Mouse (Mus musculus): ENCODE measurements around the gene Tmem233. TPM values are rescaled to one million over a fixed set of nuclear protein-coding genes. Genes with fewer than 3 reads are reported as not detected.

The Tmem233 gene
- polyA plus RNA-seq, 1 experiment from 2014 or later, result 0.05 TPM

- H3K9ac ChIP-seq, result no peak overlapping the region
- no peaks in the 10 kb centered on the region for H3K27me3 ChIP-seq
- WGBS, result 85% methylated on average over 5 of the region's 5 CpGs
- H3K4me2 ChIP-seq, result no peak overlapping the region
- ATAC-seq (ENCODE audit: insufficient number of reproducible peaks, low FRiP score, low TSS enrichment, low read depth), result no peak
- H3K4me1 ChIP-seq, result no peaks in the 10 kb centered on the region
- no peaks in the 10 kb centered on the region for H3K36me3 ChIP-seq
- no peak overlapping the region for H3K27ac ChIP-seq
- no peak overlapping the region for H3K4me3 ChIP-seq
- no peaks in the 10 kb centered on the region for H3K9me3 ChIP-seq
These were observed 30.9 kb downstream of the Tmem233 start for GRCm38 (mm10) chr5:116052171-116052570.

- no peaks in the 10 kb centered on the region for H3K36me3 ChIP-seq
- no peaks in the 10 kb centered on the region for H3K4me1 ChIP-seq
- H3K4me3 ChIP-seq, result no peak overlapping the region
- no peaks in the 10 kb centered on the region for H3K9me3 ChIP-seq
- H3K4me2 ChIP-seq, result no peak overlapping the region
- no peak overlapping the region for H3K9ac ChIP-seq
- H3K27me3 ChIP-seq, result no peaks in the 10 kb centered on the region
- H3K27ac ChIP-seq, result no peak overlapping the region
- ATAC-seq (ENCODE audit: insufficient number of reproducible peaks, low FRiP score, low TSS enrichment, low read depth), result no peak
- 76% methylated on average over 4 of the region's 4 CpGs for WGBS
These were observed 33.2 kb downstream of the Tmem233 start for GRCm38 (mm10) chr5:116049821-116050220.

GRCm38 (mm10) chr5:116048321-116048720, 34.7 kb downstream of the Tmem233 start:
- Histone ChIP-seq H3K4me2 (no peak overlapping the region), H3K27ac (no peak overlapping the region), H3K4me3 (no peak overlapping the region), H3K27me3 (no peaks in the 10 kb centered on the region), H3K9ac (no peak overlapping the region), H3K36me3 (no peaks in the 10 kb centered on the region), H3K9me3 (no peaks in the 10 kb centered on the region), H3K4me1 (no peaks in the 10 kb centered on the region)
- no peak for ATAC-seq (ENCODE audit: insufficient number of reproducible peaks, low FRiP score, low TSS enrichment, low read depth)
- 90% methylated on average over 3 of the region's 3 CpGs for WGBS

- no peak overlapping the region for H3K27ac ChIP-seq
- no peaks in the 10 kb centered on the region for H3K9me3 ChIP-seq
- H3K36me3 ChIP-seq, result no peaks in the 10 kb centered on the region
- H3K9ac ChIP-seq, result no peak overlapping the region
- WGBS, result 67% methylated on average over 4 of the region's 4 CpGs
- H3K4me3 ChIP-seq, result no peak overlapping the region
- no peak for ATAC-seq (ENCODE audit: insufficient number of reproducible peaks, low FRiP score, low TSS enrichment, low read depth)
- H3K4me1 ChIP-seq, result no peaks in the 10 kb centered on the region
- no peak overlapping the region for H3K4me2 ChIP-seq
- no peaks in the 10 kb centered on the region for H3K27me3 ChIP-seq
These were observed 36.8 kb downstream of the Tmem233 start for GRCm38 (mm10) chr5:116046246-116046645.

GRCm38 (mm10) chr5:116045581-116045980, 37.5 kb downstream of the Tmem233 start:
- H3K27me3 ChIP-seq, result no peaks in the 10 kb centered on the region
- H3K9ac ChIP-seq, result no peak overlapping the region
- no peaks in the 10 kb centered on the region for H3K9me3 ChIP-seq
- ATAC-seq (ENCODE audit: insufficient number of reproducible peaks, low FRiP score, low TSS enrichment, low read depth), result no peak
- no peak overlapping the region for H3K4me2 ChIP-seq
- no peaks in the 10 kb centered on the region for H3K36me3 ChIP-seq
- H3K27ac ChIP-seq, result no peak overlapping the region
- H3K4me3 ChIP-seq, result no peak overlapping the region
- no peaks in the 10 kb centered on the region for H3K4me1 ChIP-seq
- 89% methylated on average over 8 of the region's 8 CpGs for WGBS

- ATAC-seq (ENCODE audit: insufficient number of reproducible peaks, low FRiP score, low TSS enrichment, low read depth), result no peak
- Histone ChIP-seq H3K9ac (no peak overlapping the region), H3K9me3 (no peaks in the 10 kb centered on the region), H3K4me3 (no peak overlapping the region), H3K4me1 (no peaks in the 10 kb centered on the region), H3K36me3 (no peaks in the 10 kb centered on the region), H3K27me3 (no peaks in the 10 kb centered on the region), H3K4me2 (no peak overlapping the region), H3K27ac (no peak overlapping the region)
- WGBS, result 76% methylated on average over 7 of the region's 7 CpGs
These were observed 40.8 kb downstream of the Tmem233 start for GRCm38 (mm10) chr5:116042241-116042640.

GRCm38 (mm10) chr5:116039706-116040105, 43.3 kb downstream of the Tmem233 start:
- Histone ChIP-seq H3K9ac (no peak overlapping the region), H3K4me1 (no peaks in the 10 kb centered on the region)

GRCm38 (mm10) chr5:116037731-116038130, 45.3 kb downstream of the Tmem233 start:
- Histone ChIP-seq H3K36me3 (no peaks in the 10 kb centered on the region), H3K4me3 (no peak overlapping the region), H3K27ac (no peak overlapping the region), H3K4me1 (no peaks in the 10 kb centered on the region), H3K27me3 (no peaks in the 10 kb centered on the region), H3K9ac (no peak overlapping the region), H3K4me2 (no peak overlapping the region), H3K9me3 (no peaks in the 10 kb centered on the region)
- 52% methylated on average over 11 of the region's 12 CpGs for WGBS
- no peak for ATAC-seq (ENCODE audit: insufficient number of reproducible peaks, low FRiP score, low TSS enrichment, low read depth)

More at GRCm38 (mm10) chr5:116039706-116040105, 43.3 kb downstream of the Tmem233 start:
- no peak for ATAC-seq (ENCODE audit: insufficient number of reproducible peaks, low FRiP score, low TSS enrichment, low read depth)
- peak overlapping the region; percentile 26 for H3K4me2 ChIP-seq
- 22% methylated on average over 11 of the region's 11 CpGs for WGBS
- H3K36me3 ChIP-seq, result no peaks in the 10 kb centered on the region
- H3K9me3 ChIP-seq, result no peaks in the 10 kb centered on the region
- no peak overlapping the region for H3K27ac ChIP-seq
- H3K27me3 ChIP-seq, result no peaks in the 10 kb centered on the region
- 0 out of 2 replicates have a peak overlapping the region, but pooled peaks have one; percentile 3 for H3K4me3 ChIP-seq

- Histone ChIP-seq H3K4me3 (no peak overlapping the region), H3K9ac (no peak overlapping the region), H3K36me3 (no peaks in the 10 kb centered on the region), H3K27me3 (no peaks in the 10 kb centered on the region), H3K4me1 (no peaks in the 10 kb centered on the region), H3K9me3 (no peaks in the 10 kb centered on the region), H3K4me2 (no peak overlapping the region), H3K27ac (no peak overlapping the region)
- 0 out of 2 replicates have a peak, but pooled peaks have one; percentile 19 for ATAC-seq (ENCODE audit: insufficient number of reproducible peaks, low FRiP score, low TSS enrichment, low read depth)
- 62% methylated on average over 16 of the region's 16 CpGs for WGBS
These were observed 46.6 kb downstream of the Tmem233 start for GRCm38 (mm10) chr5:116036465-116036864.

- H3K4me2 ChIP-seq, result 0 out of 2 replicates have a peak overlapping the region, but pooled peaks have one; percentile 19
- no peaks in the 10 kb centered on the region for H3K36me3 ChIP-seq
- H3K4me3 ChIP-seq, result no peak overlapping the region
- no peaks in the 10 kb centered on the region for H3K9me3 ChIP-seq
- H3K4me1 ChIP-seq, result peaks cover 5% of the 10 kb centered on the region; the same call in 1 of the 2 replicates
- H3K27me3 ChIP-seq, result no peaks in the 10 kb centered on the region
- H3K9ac ChIP-seq, result no peak overlapping the region
- ATAC-seq (ENCODE audit: insufficient number of reproducible peaks, low FRiP score, low TSS enrichment, low read depth), result no peak
- no peak overlapping the region for H3K27ac ChIP-seq
- WGBS, result 2% methylated on average over 14 of the region's 14 CpGs
These were observed 51.9 kb downstream of the Tmem233 start for GRCm38 (mm10) chr5:116031190-116031577.

- H3K27me3 ChIP-seq, result no peaks in the 10 kb centered on the region
- ATAC-seq (ENCODE audit: insufficient number of reproducible peaks, low FRiP score, low TSS enrichment, low read depth), result no peak
- H3K4me3 ChIP-seq, result no peak overlapping the region
- no peaks in the 10 kb centered on the region for H3K9me3 ChIP-seq
- 9% methylated on average over 19 of the region's 19 CpGs for WGBS
- H3K27ac ChIP-seq, result no peak overlapping the region
- H3K4me2 ChIP-seq, result 0 out of 2 replicates have a peak overlapping the region, but pooled peaks have one; percentile 19
- H3K36me3 ChIP-seq, result no peaks in the 10 kb centered on the region
- H3K4me1 ChIP-seq, result peaks cover 5% of the 10 kb centered on the region; the same call in 1 of the 2 replicates
- H3K9ac ChIP-seq, result no peak overlapping the region
These were observed 52.4 kb downstream of the Tmem233 start for GRCm38 (mm10) chr5:116030566-116031189.

- H3K36me3 ChIP-seq, result no peaks in the 10 kb centered on the region
- 62% methylated on average over 7 of the region's 7 CpGs for WGBS
- H3K4me3 ChIP-seq, result no peak overlapping the region
- ATAC-seq (ENCODE audit: insufficient number of reproducible peaks, low FRiP score, low TSS enrichment, low read depth), result no peak
- no peaks in the 10 kb centered on the region for H3K27me3 ChIP-seq
- H3K4me2 ChIP-seq, result no peak overlapping the region
- H3K9me3 ChIP-seq, result no peaks in the 10 kb centered on the region
- no peak overlapping the region for H3K9ac ChIP-seq
- peaks cover 5% of the 10 kb centered on the region; the same call in 1 of the 2 replicates for H3K4me1 ChIP-seq
- no peak overlapping the region for H3K27ac ChIP-seq
These were observed 54.0 kb downstream of the Tmem233 start for GRCm38 (mm10) chr5:116029071-116029470.
